Mouse (Mus musculus): ENCODE measurements around the gene Map3k6.

The Map3k6 gene

GRCm38 (mm10) chr4:133253412-133253811 lies 12.8 kb downstream of the Map3k6 start:
- DNase-seq (ENCODE audit: low read depth), result no peak

- no peak for DNase-seq (ENCODE audit: low read depth)
These were observed 14.8 kb downstream of the Map3k6 start for GRCm38 (mm10) chr4:133255392-133255791.

- no peak for DNase-seq (ENCODE audit: low read depth)
These were observed 16.2 kb downstream of the Map3k6 start for GRCm38 (mm10) chr4:133256820-133257219.

GRCm38 (mm10) chr4:133257230-133257629 lies 16.6 kb downstream of the Map3k6 start:
- no peak for DNase-seq (ENCODE audit: low read depth)

GRCm38 (mm10) chr4:133257798-133258408 lies 17.3 kb downstream of the Map3k6 start:
- DNase-seq (ENCODE audit: low read depth), result no peak

GRCm38 (mm10) chr4:133261641-133262374 lies 21.2 kb downstream of the Map3k6 start:
- DNase-seq (ENCODE audit: low read depth), result no peak

- no peak for DNase-seq (ENCODE audit: low read depth)
These were observed 21.8 kb downstream of the Map3k6 start for GRCm38 (mm10) chr4:133262375-133262765.

GRCm38 (mm10) chr4:133262882-133263281 lies 22.3 kb downstream of the Map3k6 start, which contains the start of gene Sytl1:
Gene Sytl1, minus strand, starts transcription at chr4:133263113.
- no peak for DNase-seq (ENCODE audit: low read depth)

GRCm38 (mm10) chr4:133263756-133264155 lies 23.1 kb downstream of the Map3k6 start:
- no peak for DNase-seq (ENCODE audit: low read depth)

GRCm38 (mm10) chr4:133264559-133264958 lies 23.9 kb downstream of the Map3k6 start:
- no peak for DNase-seq (ENCODE audit: low read depth)

GRCm38 (mm10) chr4:133265297-133265696 lies 24.7 kb downstream of the Map3k6 start:
- no peak for DNase-seq (ENCODE audit: low read depth)

- DNase-seq (ENCODE audit: low read depth), result no peak
These were observed 25.1 kb downstream of the Map3k6 start for GRCm38 (mm10) chr4:133265759-133266158.

GRCm38 (mm10) chr4:133266248-133266880 lies 25.7 kb downstream of the Map3k6 start:
- no peak for DNase-seq (ENCODE audit: low read depth)

GRCm38 (mm10) chr4:133268931-133269330 lies 28.3 kb downstream of the Map3k6 start:
- no peak for DNase-seq (ENCODE audit: low read depth)

- DNase-seq (ENCODE audit: low read depth), result peak; percentile 44
These were observed 29.0 kb downstream of the Map3k6 start for GRCm38 (mm10) chr4:133269596-133269995.

GRCm38 (mm10) chr4:133270929-133271328 lies 30.3 kb downstream of the Map3k6 start:
- no peak for DNase-seq (ENCODE audit: low read depth)

- DNase-seq (ENCODE audit: low read depth), result peak; percentile 87
These were observed 36.7 kb downstream of the Map3k6 start, which contains the start of gene Tmem222 for GRCm38 (mm10) chr4:133277104-133278026. Gene Tmem222, minus strand, starts transcription at chr4:133277792.

- DNase-seq (ENCODE audit: low read depth), result no peak
These were observed 37.4 kb downstream of the Map3k6 start for GRCm38 (mm10) chr4:133278067-133278466.

- DNase-seq (ENCODE audit: low read depth), result no peak
These were observed 37.9 kb downstream of the Map3k6 start for GRCm38 (mm10) chr4:133278482-133278881.

- no peak for DNase-seq (ENCODE audit: low read depth)
These were observed 40.9 kb downstream of the Map3k6 start for GRCm38 (mm10) chr4:133281513-133281912.

GRCm38 (mm10) chr4:133281951-133282481 lies 41.4 kb downstream of the Map3k6 start:
- no peak for DNase-seq (ENCODE audit: low read depth)

GRCm38 (mm10) chr4:133282656-133283055 lies 42.0 kb downstream of the Map3k6 start:
- DNase-seq (ENCODE audit: low read depth), result no peak

Data from fibroblast of lung, adult 2 months (primary cell).